Mouse (Mus musculus): ENCODE results near the gene Rbbp8nl.
A peak's percentile ranks its signal among the peaks of the same experiment; 100 is the strongest.
"Not testable (repeated sequence)": the region's sequence is repeated elsewhere in the genome, so short reads cannot be mapped to it uniquely, and the experiment has no call there.

DNA sequence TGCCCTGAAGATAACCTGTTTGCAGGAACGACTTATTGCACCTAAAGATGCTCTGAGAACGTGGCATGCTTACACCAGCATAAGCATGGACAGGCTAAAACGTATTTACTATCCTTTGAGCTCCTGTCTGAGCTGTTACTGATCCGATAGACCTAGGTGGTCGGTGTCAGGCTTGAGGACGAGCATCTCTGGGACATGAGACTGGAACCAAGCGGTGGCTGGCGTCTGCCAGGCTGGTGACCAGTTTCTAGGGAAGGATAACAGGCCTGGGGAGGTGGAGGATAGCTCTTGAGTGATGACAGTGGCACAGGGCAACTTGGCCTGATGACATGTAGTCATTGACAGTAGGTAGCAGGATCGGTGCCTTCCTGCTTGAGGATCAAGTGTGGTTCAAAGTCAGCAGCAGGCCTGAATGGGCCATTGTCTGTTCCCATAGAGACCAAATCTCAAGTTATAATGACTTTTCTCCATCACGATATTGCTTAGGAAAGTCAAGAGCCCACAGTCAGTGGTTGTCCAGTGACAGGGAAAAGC is 30.7 kb downstream of the Rbbp8nl start:
- not testable (repeated sequence) for TF ChIP-seq POLR2A (IDR thresholded peaks at IDR 0.05; ENCODE audit: insufficient read length, low read depth); E2F4 (IDR thresholded peaks at IDR 0.05; ENCODE audit: insufficient read depth)
- TF ChIP-seq POLR2AphosphoS2 (IDR thresholded peaks at IDR 0.05; ENCODE audit: insufficient read length, low read depth): peak; percentile 59
